Mouse (Mus musculus) CD4-positive helper T cell, adult 2 months (primary cell): ENCODE measurements at regions not wholly inside any gene's neighbourhood (a gene's known extent, or its start where the extent isn't known, plus 50 kb on each side); places are given as distances from the start of the nearest gene placed in this dataset.

ENCODE experiments used
- DNase-seq: peaks from one replicate; pipeline ENCODE4 v3.0.0-alpha.2; 2012; ENCODE audit warnings: low read depth, missing footprints, low spot score

DNA sequence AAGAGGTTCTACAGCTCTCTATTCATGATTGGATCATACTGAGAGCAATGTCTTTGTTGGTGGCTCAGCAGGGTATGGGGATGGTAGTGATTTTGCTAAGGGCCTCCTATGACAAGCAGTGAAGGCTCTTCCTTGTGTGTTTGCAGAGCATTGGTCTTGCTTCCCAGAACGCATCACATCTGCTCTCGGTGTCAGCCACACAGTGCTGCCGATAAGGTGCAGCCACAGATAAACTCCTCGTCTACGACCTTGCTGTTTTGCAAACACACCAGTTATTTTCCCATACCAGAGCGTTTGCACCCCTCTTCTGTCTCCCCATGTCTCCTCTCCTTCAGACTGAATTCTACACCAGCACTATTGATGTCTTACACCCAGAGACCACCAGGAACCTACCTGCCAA, 68.4 kb upstream of the Thpo start:
- DNase-seq, result no peak

DNA sequence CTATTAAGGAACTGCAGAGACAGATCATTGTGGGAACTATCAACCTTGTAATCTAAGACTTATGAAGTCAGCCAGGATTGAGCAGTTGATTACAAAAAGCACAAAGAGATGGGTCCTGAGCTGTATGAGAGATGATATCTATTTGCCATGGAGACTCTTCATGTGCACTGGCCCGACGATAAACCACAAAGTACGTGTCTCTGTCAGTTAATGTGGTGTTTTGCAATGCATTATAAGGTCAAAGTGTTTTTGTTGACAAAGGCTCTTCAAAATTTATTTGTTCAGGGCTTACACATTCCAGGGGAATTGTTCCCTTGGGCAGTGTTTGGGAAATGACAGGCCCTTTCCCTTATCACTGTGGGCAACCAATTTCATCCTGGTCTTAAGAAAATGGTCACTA, 65.7 kb upstream of the Thpo start:
- no peak for DNase-seq

GRCm38 (mm10) chr16:20798115-20798514, 63.8 kb upstream of the Thpo start:
- DNase-seq, result no peak

GRCm38 (mm10) chr16:20794721-20795120, 60.4 kb upstream of the Thpo start:
- no peak for DNase-seq
